Mouse (Mus musculus) left cerebral cortex, adult 9 months (tissue): ENCODE data around the gene Brd3.

Source experiments
- DNase-seq, 2 experiments: peaks; one replicate each; pipeline ENCODE4 v3.0.0; 2022; ENCODE audit warnings: low spot score in 2 of 2

The Brd3 gene

DNA sequence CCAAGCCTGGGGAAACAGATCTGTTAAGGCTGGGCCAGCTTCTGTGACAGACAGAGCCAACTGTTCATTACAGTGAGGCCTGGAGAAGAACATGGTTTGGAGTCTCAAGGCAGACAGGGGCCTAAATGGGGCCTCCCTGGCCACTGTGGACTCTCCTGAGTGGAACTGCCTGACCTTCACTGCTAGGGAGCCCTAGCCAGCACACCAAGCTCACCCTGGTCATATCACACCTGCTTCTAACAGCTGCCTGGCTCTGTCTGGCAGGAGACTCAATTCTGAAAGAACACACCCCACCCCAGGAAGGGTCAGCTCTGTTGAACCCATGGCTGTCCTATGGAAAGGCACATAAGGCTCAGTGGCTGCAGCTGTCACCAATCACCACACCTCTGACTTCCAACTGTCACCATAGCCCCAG is 36.3 kb downstream of the Brd3 start:
- DNase-seq, result no peak

DNA sequence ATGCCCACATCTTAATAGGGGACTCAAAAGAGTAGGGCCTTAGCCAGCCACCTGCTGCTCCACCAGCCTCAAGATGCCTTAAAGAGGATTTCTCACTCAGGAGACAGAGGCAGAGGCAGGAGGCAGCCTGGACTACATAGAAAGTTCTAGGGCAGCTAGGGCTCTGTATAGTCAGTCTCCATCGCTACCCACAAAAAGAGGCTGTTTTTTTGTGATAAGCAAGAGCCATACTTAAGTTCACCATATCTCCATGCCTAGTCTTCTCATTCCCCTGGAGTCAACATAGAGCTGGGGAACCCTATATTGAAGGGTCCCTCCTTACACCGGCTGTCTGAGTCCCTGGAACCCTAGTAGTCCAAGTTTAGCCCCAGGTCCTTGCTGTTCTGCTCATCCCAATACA is 36.9 kb downstream of the Brd3 start:
- no peak for DNase-seq

DNA sequence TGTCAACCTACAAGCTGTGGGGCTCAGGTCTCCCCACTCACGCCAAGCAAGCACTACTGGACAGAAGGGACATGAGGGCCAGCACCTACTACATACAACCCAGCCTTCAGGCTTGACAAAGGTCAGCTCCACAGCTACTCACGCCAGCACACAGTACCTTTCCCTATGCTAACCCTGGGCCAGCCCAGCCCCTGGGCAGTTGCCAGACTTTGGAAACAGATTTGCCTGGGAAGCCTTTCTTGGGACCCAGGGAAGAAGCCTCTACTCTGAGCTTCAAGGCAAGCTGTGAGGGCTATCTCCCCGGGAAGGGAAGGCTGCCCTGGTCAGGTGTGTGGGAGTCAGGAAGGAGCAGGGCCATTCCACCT is 37.5 kb downstream of the Brd3 start:
- DNase-seq, result no peak

DNA sequence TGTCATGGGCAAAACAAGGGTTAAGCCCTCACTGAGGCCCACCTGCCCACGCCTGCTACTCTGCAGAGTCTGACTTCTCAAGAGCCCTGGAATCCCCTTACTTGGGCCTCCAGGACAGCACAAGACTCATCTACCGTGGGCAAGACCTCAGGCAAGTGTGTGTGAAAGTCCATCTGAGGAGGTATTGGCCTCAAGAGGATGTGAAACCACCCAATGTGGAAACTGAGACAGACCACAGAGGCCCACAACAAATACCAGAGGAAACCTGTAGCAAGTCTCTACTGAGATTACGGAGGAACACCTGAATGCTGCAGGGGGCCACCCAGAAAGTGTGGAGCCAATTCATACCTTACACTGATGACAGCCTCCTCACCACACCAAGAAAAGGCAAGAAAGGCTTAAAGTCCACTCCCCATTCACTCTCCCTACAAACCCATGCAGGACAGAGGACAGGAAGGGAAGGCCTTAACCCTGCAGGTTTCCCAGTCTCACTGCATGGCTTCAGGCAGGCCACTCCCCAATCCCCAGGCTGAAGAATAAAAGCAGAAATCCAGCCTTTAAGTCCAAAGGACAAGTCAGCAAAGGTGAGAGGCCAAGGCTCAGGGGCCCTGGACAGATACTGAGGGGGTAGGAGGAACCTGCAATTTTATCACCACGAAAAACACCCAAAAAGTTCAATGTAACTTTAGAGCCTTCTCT is 38.0 kb downstream of the Brd3 start:
- no peak for DNase-seq

DNA sequence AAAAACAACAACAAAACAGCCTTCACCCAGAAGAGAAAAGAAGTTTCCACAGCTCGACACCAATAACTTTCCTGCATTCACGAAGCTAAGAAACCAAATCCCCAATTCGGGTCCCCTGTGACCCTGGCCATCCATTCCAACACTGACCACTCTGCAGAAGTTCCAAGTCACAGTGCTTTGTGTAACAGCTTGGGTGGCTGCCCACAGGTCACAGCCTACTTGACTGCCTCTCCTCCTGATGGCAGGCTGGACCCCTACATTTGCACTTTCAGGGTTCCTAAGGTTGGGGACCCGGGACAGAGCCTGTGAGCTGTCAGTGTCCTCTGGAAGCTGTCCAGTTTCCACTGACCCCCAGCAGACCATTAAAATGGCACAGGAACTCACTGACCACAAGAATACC is 44.6 kb downstream of the Brd3 start:
- DNase-seq, result no peak

DNA sequence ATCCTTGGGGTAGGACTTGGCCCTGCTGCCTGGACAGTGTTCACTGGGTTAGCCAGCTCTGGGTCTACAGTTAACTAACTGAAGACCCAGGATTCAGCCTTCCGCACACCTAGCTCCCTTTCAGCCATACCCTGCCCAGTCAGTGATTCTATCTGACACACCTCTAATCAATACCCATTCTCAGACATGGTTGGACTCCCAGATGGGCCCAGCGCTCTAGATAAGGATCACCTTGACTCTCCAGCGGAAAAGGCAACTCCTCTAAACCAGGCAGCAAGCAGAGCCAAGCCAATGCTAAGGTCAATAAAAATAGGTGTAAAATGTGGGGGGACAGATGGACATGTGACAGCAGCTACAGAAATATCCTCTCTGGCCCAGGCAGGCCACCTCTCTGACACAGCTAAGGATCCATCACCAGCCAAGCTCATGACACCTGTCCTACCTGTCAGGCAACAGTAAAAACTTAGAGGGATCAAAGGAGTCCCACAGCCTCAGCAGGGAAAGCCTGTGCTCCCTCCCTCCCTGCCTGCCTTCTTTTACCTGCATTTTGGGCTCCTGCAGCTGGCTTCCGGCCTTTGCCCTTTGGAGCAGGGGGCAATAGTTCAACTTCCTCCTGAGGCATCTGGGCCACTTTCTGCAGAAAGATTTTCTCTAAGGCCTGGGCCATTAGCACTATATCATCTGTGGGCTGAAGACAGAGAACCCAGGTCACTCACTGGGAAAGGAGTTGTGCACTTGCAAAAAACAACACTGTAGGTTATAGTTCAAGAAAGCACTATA is 45.4 kb downstream of the Brd3 start:
- DNase-seq, result no peak

DNA sequence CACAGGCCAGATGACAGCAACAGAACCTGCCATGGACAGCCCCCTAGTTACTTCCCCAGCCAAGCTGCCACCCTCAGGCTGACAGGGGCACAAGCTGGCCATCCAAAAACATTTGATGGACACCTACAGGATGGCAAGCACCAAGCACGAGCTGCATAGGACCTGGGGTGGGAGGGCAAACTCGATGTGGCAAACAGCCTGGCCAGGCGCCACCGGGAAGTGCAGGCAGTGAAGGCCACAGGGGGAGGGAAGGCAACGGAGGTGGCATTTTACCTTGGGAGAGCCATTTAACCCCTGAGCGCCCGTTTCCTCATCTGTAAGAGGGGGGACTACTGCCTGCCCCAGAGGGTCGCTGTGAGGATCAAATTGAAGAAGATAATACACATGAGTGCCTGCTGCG is 46.8 kb downstream of the Brd3 start:
- DNase-seq, result no peak

DNA sequence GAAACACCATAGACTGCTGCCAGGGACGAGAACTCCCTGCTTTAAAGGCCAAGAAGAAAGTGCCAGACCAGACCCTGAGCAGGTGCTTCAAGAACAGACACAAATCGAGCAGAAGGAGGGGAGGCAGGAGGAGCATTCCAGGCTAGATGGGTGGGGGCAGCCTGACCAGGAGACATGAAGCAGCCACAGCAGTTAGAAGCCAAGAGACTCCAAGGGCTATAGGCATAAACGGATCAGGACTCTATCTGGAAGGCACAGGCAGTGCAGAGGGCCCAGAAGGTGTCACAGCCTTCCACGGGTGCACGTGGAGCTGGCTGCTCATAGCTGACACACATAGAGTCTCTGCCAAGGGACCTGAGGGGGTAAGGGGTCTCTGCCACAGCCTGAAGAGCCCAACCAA is 47.3 kb downstream of the Brd3 start:
- DNase-seq, result no peak

DNA sequence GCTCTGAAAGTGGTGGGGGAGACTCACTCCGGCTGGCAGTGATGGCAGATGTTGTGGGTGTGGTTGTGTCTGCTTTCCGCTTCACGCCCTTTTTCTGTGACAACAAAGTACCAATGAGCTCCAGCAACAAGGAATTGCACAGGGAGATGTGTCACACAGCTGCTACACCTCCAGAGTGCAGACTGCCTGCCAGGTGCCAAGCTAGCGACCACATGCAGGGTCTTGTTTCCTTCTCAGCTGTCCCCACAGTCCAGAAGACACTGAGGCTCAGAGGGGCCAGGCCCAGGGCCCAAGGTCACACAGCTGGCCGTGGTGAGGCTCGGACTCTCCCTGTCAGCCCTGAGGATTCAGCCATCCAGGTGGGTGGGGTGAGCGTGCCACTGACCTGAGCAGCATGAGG is 47.7 kb downstream of the Brd3 start:
- DNase-seq, result no peak

DNA sequence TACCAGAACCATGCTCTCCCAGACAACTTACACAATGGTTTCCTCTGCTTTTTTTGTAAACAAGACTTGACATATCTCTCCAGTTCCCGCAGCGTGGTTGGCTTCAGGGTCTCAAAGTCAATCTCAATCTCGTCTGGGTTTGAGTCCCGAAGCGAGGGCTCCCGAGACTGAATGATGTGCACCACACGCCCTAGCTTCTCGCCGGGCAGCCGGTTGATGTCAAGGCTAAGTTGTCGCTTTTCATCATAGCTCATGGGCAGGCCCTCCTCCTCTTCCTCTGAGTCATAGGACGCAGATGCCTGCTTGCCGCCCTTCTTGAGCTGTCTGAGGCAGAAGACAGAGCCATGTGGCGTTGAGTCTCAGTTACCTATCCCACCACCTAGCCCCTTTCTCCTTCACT is 57.2 kb downstream of the Brd3 start:
- no peak for DNase-seq

DNA sequence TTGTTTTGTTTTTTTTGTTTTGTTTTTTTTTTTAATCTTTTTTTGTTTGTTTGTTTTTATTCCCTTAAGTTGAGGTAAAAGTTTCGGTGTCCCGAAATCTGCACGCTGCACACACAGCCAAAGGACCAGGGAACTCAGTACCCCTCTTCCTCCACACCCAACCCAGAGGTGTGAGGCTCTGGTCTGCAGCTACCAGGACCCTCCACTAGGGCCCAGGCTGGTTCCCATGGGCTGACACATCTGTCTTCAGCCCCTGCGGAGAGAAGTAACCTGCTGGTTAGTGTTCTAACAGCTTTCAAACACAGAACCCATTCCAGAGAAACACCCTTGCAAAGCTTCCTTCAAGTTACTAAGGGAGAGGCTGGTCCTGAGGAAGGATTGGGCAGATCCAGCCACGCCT is 59.7 kb downstream of the Brd3 start:
- no peak for DNase-seq

DNA sequence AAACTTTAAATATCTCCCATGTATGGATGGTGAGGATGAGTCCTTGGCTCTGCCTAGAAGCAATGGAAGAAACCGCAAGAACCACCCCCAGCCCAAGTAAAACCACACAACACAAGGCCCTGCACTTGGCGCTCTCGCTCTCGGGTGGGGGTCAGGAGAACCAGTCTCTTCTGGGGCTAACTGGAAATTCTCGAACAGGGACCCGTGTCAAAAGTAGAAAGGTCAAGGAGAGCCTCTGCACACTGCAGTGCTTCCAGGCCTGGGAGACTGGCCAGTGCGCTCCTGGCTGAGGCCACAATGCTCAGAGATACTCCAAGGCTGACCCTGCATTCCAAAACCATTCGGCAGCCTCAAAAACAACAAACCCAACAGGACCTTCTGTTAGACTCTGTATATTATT is 60.6 kb downstream of the Brd3 start:
- no peak for DNase-seq

DNA sequence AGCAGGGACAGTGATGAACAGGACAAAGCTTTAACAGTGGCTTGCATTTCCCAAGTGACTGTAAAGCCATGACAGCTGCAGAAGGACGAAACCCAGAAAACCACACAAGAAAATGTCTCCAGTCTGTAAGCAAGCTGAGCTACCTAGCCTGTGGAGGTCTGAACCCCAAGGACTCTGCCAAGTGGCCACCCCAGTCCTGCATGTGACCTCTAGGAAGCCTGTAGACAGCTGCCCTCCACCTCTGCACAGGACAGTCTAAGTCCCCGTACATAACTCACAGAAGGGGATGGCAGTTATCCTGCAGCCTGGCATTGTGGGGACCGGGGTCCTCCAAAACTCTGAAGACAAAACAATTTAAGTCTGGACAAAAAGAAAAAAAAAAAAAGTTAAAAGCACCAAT is 61.6 kb downstream of the Brd3 start:
- DNase-seq, result no peak

DNA sequence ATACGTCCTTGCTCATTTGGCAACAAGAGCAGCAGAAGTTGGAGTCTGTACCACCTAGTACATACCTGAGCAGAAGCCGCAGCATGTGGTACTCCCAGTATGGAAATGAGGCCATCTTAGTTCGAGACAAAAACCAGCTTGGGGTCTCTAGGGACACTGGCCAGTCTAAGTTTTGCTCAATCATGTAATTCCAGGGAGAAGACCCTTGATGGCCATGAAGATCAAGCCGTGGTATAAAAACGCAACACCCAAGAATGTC is 64.1 kb downstream of the Brd3 start:
- DNase-seq, result no peak

DNA sequence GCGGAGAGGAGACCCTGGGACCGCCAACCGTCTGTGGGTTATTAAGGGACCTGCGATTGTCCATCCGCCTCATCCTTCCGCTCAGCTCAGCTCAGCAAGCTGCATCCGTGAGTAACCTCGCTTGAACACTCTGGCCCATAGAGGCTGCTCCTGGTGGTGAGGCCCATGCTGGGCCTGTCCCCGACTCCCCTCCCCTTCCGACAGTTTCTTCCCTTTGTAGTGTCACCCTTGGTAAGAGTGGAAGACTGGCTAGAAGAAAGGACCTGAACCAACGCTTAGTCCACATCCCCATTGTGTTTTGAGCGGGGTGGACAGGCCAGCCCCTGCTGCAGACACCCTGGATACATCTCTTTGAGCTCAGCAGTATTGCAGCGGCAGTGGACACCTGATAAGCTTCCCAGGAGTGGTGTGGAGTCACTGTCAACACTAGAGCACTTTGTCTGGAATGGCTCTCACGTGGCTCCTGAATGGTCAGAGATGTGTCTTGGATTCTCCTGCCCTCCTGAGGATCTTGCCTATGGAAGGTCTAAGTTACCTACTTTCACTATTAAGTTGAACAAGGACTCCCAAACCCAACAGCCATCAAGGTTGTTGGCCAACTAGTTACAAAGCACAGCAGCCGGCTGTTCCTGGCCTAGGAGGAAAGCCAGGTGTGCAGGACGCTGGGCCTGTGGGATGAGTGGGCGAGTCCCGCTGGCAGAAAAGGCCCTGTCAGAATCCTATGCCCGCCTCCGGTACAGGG is 64.6 kb downstream of the Brd3 start:
- no peak for DNase-seq

DNA sequence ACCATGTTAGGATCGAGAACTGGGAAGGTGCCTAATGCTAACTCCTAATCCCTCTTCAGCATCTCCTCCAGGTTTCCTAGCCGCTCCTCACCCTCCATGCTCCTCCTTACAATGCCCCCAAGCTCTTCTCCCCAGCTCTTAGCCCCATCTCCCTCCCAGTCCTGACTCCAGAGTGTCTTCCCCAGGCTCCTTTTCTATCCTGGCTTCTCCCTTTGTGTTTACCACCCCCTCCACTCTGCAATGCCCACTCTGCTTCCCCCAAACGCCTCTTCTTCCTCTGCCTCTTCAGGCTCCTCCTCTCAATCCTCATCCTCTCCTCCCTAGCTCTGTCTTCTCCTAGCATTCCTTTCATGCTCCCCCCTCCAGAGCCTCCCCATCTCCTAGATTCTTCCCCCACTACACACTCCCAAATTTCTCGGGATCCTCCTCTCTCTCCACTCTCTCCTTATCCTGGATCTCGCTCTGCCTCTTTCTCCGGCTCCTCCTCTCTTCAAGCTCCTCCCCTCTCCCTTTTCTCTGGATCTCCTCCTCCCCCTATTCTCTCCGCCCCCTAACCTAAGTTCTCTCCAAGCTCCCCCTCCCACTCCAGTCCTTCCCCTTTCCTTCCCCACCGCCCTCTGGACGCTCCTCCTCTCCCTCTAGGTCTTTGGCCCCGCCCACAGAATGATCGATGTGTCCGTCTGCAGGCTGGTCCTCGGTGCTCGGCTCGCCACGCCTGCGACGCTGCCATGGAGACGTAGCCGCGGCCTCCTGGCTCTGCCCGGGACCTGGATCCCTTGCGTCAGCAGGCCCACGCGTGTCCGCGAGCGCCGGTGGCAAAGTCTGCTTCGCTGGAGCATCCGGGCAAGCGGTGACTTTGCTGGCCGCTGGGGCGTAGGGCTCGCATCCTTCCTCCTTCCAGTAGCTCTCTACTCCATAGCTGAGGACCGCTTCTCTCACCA is 65.4 kb downstream of the Brd3 start, which contains the start of gene Brd3os:
Brd3os (plus strand) TSS at position 558 of the 941 bp plus-strand sequence.
- DNase-seq, result peak; percentile 90 to 95

DNA sequence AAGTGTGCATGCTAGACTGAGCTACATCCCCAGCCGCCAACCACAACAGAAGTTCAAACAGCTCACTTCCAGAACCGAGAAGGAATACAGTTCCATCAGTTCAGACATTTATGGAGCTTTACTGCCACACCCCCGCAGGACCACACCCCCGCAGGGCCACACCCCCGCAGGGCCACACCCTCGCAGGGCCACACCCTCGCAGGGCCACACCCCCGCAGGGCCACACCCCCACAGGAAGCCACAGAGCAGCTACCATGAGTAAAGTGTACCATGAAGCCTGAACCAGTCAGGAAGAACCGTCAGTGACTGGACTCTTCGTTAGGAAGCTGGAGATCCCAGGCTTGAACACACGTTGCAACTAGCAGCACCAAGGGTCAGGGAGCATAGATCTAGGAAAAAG is 69.2 kb downstream of the Brd3 start:
- no peak for DNase-seq

DNA sequence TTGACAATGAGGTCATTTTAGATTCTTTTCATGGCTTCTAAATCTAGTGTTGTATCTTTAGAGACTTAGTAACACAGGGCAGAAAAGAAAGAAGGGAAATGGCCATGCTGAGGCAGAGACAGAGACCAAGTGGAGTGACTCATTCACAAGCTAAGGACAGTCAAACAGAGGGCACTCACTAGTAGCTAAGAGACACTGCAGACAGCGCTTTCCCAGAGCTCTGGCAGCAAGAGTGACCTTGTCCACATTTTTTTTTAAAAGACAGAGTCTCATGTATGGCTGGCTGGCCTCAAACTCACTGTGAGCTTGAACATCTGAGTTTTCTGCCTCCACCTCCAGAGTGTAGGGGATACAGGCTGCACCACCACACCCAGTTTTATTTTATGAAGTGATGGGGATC is 69.6 kb downstream of the Brd3 start:
- DNase-seq, result no peak

DNA sequence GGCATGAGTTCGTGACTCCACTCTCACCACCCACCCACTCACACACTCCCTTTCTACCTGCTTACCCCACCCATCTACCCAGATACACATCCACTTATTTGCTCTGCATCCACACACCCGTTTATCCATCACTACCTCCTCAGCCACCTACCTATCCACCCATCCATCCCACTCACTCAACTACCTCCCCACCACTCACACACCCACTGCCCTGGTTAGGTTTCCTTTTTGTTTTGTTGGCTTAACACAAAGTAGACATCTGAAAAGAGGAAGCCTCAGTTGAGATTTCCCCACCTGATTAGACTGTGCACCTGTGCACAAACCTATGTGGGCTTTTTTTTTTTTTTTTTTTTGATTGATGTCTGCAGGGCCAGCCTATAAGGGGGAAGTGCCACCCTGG is 74.9 kb downstream of the Brd3 start:
- DNase-seq, result no peak

DNA sequence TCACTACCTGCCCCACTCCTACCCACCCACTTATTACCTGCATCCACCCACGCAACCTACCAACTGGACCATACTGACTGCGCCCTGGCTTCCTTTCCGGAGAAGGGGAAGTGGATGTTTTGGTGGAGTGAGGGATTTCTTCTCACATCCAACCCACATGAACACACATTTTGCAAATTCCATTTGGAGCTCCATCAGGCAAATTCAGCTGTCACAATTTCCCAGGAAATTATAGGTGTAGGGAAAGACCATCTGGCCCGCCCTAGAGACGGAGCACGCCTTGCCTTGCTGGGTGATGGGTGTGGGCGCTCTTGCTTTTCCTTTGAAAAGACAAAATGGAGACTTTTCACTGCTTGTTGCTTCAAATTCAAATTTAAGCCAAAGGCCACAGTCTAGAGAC is 76.8 kb downstream of the Brd3 start:
- DNase-seq, result peak; percentile 55 to 82

DNA sequence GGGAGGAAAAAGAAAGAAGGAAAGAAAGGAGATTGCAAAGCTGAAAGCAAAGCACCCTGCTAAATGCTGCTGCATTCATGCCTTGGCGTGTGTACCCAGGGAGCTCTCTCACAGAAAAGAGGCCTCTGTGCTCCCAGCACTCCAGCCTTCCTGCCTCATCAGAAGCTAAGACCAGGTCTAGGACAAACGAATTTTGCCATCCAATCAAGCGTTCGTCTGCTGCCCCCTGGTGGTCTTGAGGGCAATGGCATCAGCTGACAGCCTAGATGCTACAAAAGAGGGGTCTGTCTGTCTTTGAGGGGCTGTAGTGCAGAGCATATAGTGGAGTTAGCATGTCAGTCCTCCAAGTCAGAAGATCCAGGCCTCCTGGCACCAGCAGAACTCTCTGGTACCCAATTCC is 79.4 kb downstream of the Brd3 start:
- peak in 1 of 2 experiments; percentile 89 for DNase-seq

DNA sequence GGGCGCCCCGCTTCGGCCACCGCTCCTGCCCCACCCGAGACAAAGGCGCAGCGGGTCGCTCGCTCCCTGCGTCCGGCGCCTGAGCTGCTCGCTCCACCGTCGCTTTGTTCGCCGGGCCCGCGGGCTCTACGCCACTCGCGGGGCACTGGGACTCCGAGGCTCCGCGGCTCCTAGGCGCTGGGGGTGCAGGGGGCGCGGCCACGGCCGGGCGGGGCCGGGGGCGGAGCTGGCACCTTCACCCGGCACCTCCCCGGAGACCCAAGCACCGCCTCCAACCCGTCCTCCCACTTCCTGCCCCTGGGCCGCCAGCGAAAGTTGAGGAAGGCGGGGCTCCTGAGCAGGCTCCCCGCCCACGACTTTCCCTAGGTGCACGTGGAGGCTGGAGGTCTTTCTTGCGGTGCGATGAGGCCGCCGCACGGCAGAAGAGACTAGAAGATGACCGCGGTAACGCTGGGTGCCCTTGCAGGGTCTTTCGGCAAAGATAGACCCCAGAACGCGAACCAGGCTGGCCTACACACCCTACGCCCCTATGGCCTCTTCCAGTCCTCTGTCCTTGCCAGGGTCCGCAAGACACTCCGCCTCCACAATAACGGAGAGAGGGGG is 80.5 kb downstream of the Brd3 start, which contains the start of gene Vav2:
Vav2 (minus strand) TSS at position 179 of the 603 bp plus-strand sequence.
- DNase-seq, result peak in 1 of 2 experiments; percentile 76
